Mouse (Mus musculus) heart, embryonic 10.5 days (tissue): Measurements from ENCODE around the gene Nodal. TPM values are rescaled to one million over a fixed set of nuclear protein-coding genes. Genes with fewer than 3 reads are reported as not detected.
"Not testable (repeated sequence)": the region's sequence is repeated elsewhere in the genome, so short reads cannot be mapped to it uniquely, and the experiment has no call there.

Source experiments
- DNase-seq: peaks from one replicate; pipeline ENCODE4 v3.0.0-alpha.2; 2017; ENCODE audit warnings: low spot score
- H3K27ac ChIP-seq: fragments of 300-500 bp; sonication (generic); 2 replicates; pipeline ENCODE4 v1.5.1; 2016; ENCODE audit warnings: mild to moderate bottlenecking
- H3K27me3 ChIP-seq: fragments of 300-500 bp; sonication (generic); 2 replicates; pipeline ENCODE4 v1.6.1; 2016; ENCODE audit warnings: mild to moderate bottlenecking; ENCODE audit not compliant: poor library complexity, insufficient read depth, severe bottlenecking
- H3K36me3 ChIP-seq: fragments of 300-500 bp; sonication (generic); 2 replicates; pipeline ENCODE4 v1.6.1; 2016; ENCODE audit warnings: mild to moderate bottlenecking, moderate library complexity
- H3K4me1 ChIP-seq: fragments of 300-500 bp; sonication (generic); 2 replicates; pipeline ENCODE4 v1.6.1; 2016; ENCODE audit warnings: mild to moderate bottlenecking
- H3K4me3 ChIP-seq: fragments of 300-500 bp; sonication (generic); 2 replicates; pipeline ENCODE4 v1.5.1; 2016; ENCODE audit warnings: mild to moderate bottlenecking, moderate library complexity
- H3K9me3 ChIP-seq: fragments of 300-500 bp; sonication (generic); 2 replicates; pipeline ENCODE4 v1.6.1; 2016; ENCODE audit warnings: mild to moderate bottlenecking, moderate library complexity
- WGBS: fragments of 180-500 bp; shearing (Covaris S2); methylation state at CpG from one replicate; pipeline ENCODE4 v1.1.7; 2016; 5-methylcytosine and 5-hydroxymethylcytosine counted together
- polyA plus RNA-seq: library from polyadenylated mRNA; unstranded; fragments of >200 nt; fragmentation: Nextera tagmentation; extraction: Ambion mirVana; gene quantifications from 2 replicates; pipeline ENCODE4 v1.2.1, GENCODE M21; 2016

Nodal gene
- polyA plus RNA-seq, 1 experiment from 2014 or later, result 0.28 TPM

DNA sequence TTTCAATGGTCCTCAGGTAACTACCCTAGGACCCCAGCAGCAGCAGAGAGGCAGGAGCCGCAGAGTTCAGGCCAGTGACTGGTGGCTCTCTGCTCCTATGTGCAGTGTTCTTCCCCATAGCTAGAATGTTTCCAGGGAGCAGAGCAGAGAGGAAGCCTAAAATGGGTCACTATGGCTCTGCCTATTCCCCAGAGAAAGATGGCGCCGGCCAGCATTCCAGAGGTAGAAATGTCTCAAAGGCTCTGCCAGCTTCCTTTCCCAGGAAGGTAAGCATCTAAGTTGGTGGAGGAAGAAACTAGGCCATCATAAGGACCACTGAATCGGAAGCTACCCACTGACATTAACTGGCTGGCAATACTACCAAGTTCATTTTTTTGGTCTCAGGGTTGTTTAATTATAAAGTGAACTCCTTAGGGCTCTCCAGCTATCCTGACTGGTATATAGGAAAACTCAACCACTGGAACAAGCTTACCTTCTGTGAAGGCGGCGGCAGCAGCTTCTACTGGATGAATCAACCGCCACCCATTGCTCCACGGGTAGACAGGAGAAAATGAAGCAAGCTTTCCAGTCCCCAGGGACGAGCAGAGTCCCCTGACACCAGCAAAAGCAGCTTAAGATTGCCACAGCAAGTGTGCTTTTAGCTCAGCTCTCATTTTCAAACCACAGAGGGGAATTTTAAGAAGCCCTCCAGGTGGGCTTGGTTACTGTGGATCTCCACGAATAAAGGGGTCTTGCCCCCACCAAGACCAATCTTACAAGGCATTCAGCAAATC is 30.0 kb downstream of the Nodal start:
- Histone ChIP-seq H3K36me3 (peaks cover 26% of the 10 kb centered on the region), H3K27ac (no peak overlapping the region), H3K4me1 (peaks cover 76% of the 10 kb centered on the region), H3K9me3 (no peaks in the 10 kb centered on the region), H3K27me3 (no peaks in the 10 kb centered on the region), H3K4me3 (no peak overlapping the region)
- DNase-seq, result no peak
- 83% methylated on average over 10 of the region's 10 CpGs for WGBS

DNA sequence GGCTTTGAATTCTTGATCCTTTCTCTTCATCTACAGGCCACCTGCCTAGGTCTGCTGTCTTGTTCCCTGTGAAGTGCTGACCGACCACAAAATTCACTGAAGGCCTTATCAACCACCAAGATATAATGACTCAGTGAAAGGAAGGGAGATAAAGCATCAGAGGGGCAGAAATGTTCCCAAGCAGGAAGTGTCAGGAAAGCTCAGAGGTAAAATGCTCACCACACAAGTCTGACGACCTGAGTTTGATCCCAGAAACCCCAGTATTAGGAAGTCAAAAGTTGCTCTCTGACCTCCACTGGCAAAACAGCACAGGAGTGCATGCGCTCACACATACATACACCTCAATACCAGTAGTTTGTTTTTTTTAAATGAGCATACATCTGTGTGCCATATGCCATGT is 31.1 kb downstream of the Nodal start:
- Histone ChIP-seq H3K27me3 (no peaks in the 10 kb centered on the region), H3K4me1 (peaks cover 67% of the 10 kb centered on the region), H3K9me3 (no peaks in the 10 kb centered on the region), H3K4me3 (no peak overlapping the region), H3K27ac (no peak overlapping the region), H3K36me3 (peaks cover 26% of the 10 kb centered on the region)
- no peak for DNase-seq
- WGBS, result 53% methylated on average over 3 of the region's 3 CpGs

DNA sequence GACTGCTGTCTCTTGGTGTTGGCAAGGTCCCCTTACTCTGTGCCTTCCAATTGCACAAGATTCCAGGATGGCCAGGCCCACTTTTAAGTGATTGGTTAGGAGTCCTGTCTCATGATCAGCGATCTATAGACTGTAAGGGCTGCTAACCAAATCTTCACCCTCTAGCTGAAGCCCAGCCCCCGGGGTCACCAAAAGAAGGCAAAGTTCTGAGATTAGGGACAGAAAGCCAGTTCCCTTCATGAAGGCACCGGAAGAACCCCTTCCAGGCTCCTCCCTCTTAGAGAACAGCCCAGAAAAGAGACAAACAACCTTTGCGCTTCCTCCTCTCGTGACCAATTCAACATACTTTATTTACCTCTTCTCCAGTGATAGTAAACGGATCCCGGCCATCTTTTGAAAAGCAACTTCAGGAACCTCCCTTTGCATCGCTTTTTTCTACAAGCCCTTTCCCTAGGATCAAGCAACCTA is 33.7 kb downstream of the Nodal start:
- DNase-seq, result no peak
- H3K36me3 ChIP-seq, result peaks cover 26% of the 10 kb centered on the region
- peak overlapping the region; percentile 100 for H3K4me3 ChIP-seq
- peak overlapping the region; percentile 96 for H3K27ac ChIP-seq
- 6% methylated on average over 8 of the region's 8 CpGs for WGBS
- H3K9me3 ChIP-seq, result no peaks in the 10 kb centered on the region
- no peaks in the 10 kb centered on the region for H3K27me3 ChIP-seq
- peaks cover 42% of the 10 kb centered on the region for H3K4me1 ChIP-seq

DNA sequence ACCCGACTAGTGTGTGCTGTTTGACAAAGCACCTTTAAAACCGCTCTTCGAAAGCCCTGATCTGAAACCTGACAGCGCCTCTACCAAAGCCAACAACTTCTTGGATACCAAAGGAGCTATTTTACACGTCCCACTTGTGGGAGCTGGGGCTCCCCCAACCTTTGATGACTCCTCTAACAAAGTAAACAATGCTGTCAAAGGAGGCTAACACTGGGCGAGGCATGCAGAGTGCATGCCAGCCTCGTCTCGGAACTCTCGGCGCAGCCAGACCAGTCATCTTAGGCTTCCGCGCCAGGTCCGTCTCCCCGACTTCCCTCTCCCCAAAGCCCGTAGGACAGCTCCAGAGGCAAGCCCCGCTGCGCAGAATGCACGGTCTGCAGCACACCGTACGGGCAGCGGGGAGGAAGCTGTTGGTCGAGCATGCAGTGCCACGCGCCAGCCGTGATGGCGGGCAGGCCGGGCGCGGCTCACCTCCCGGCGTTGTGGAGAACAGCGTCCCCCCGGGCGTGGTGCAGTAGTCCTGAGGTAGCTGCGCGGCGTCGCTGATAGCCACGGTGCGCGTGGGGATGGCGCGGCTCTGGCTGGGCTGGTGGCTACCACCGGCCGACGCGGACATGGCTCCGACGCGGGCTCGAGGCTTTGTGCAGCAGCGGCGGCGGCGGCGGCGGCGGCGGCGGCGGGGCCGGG is 34.3 kb downstream of the Nodal start:
- Histone ChIP-seq H3K27ac (peak overlapping the region; percentile 96), H3K4me3 (peak overlapping the region; percentile 100), H3K9me3 (no peaks in the 10 kb centered on the region), H3K4me1 (peaks cover 36% of the 10 kb centered on the region), H3K27me3 (no peaks in the 10 kb centered on the region), H3K36me3 (peaks cover 20% of the 10 kb centered on the region)
- peak; percentile 85 for DNase-seq
- under 1% methylated on average over 62 of the region's 62 CpGs for WGBS

DNA sequence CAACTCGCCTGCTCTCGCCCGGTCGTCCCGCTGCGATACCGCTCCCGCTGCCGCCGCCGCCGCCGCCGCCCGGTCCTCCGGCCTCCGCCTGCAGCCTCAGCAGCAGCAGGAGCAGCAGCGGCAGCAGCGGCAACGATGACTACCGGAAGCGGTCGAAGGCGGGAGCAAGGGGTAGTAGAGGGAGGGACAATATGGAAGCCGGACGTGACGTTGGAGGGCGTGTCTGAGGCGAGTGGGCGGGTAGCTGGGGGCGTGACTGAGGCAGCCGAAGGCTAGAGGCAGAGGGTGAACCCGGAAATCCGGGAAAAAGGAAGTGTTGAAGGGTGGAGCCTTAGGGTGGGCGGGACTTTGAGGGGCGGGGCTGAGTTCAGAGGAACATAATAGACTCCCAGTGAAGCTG is 34.9 kb downstream of the Nodal start, which contains the start of gene Eif4ebp2:
TSS of gene Eif4ebp2 (minus strand) at position 17 of the 400 bp plus-strand sequence.
- Histone ChIP-seq H3K36me3 (peaks cover 15% of the 10 kb centered on the region; the same call in 1 of the 2 replicates), H3K27me3 (no peaks in the 10 kb centered on the region), H3K9me3 (no peaks in the 10 kb centered on the region), H3K4me1 (peaks cover 32% of the 10 kb centered on the region), H3K27ac (peak within 1 kb of the TSS; percentile 96), H3K4me3 (peak within 1 kb of the TSS; percentile 100)
- DNase-seq, result peak; percentile 100
- WGBS, result 0% methylated on average over 36 of the region's 36 CpGs

DNA sequence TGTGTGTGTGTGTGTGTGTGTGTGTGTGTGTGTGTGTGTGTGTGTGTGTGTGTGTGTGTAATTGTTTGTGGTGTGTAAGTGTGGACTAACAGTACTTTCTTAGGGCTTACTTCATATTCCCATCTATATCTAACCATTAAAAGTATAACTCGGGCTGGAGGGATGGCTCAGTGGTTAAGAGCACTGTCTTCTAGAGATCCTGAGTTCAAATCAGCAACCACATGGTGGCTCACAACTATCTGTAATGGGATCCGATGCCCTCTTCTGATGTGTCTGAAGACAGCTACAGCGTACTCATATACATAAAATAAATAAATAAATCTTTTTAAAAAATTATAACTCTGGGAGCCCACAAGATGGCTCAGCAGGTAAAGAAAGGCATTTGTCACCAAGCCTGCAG is 35.4 kb downstream of the Nodal start:
- Histone ChIP-seq H3K4me1 (peaks cover 26% of the 10 kb centered on the region), H3K36me3 (peaks cover 10% of the 10 kb centered on the region; the same call in 1 of the 2 replicates), H3K4me3 (peak overlapping the region; percentile 100), H3K27ac (peak overlapping the region; percentile 96; the same call in 1 of the 2 replicates)
- DNase-seq, H3K9me3 ChIP-seq, H3K27me3 ChIP-seq: not testable (repeated sequence)
- WGBS, result 75% methylated on average over 3 of the region's 3 CpGs

DNA sequence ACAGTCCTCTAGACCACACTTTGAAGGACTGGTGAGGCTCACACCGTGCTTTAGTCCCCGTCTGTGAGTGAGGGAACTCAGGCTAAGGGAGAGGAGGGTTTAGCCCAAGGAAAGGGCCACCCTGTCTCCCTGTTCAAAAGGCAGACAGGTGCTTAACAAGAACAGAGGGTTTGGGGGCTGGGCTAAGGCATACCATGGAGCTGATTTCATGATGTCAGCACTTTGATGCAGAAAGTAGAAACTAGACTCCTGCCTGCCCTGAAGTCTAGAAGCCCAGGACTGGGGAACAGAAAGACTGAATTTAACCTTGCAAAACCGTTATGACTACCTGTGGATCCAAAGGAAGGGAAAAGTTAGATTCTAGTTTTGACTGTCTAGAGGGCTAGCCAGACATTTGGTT is 39.4 kb downstream of the Nodal start:
- H3K36me3 ChIP-seq, result no peaks in the 10 kb centered on the region
- H3K4me1 ChIP-seq, result no peaks in the 10 kb centered on the region
- H3K27me3 ChIP-seq, result no peaks in the 10 kb centered on the region
- no peak overlapping the region for H3K4me3 ChIP-seq
- no peak for DNase-seq
- no peaks in the 10 kb centered on the region for H3K9me3 ChIP-seq
- WGBS, result 60% methylated on average over 3 of the region's 3 CpGs
- no peak overlapping the region for H3K27ac ChIP-seq

DNA sequence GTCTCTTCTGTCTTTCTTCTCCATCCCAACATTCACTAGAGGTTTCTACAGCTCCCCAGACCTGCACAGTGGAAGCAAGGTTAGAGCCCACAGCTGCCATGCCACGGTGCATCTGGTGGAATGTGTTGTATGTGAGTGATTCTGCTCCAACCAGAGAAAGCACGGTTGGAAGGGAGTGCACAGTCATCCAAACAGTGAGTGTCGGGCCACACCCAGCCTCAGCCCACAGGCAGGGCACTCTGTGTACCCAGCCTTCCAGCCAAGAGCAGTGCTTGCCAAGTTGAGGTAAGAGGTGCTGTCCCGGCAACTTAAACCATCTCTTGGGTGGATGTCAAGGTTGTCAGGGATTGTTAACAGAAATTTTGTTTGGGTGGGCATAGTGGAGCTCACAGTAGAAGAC is 47.2 kb downstream of the Nodal start:
- Histone ChIP-seq H3K4me3 (no peak overlapping the region), H3K9me3 (no peaks in the 10 kb centered on the region), H3K27ac (no peak overlapping the region), H3K36me3 (no peaks in the 10 kb centered on the region), H3K27me3 (no peaks in the 10 kb centered on the region), H3K4me1 (no peaks in the 10 kb centered on the region)
- no peak for DNase-seq
- WGBS, result 79% methylated on average over 4 of the region's 4 CpGs

DNA sequence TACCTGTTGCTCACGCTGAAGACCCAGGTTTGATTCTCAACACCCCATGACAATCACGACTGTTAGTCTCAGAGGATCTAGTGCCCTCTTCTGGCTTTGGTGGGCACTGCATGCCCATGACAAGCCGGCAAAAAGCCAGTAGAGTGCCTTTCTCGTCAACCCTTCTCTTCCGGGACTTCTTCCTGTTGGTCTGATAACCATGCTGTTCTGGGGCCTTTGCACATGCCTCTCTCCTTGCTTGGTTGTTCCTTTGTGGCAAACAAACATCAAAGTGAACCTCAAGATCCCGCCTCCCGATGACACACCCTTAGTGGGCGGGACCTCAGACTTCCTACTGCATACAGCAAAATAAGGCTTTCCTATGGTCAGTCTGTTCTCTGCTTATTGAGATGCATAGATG is 48.5 kb downstream of the Nodal start:
- no peaks in the 10 kb centered on the region for H3K36me3 ChIP-seq
- no peak for DNase-seq
- H3K4me1 ChIP-seq, result no peaks in the 10 kb centered on the region
- 61% methylated on average over 8 of the region's 8 CpGs for WGBS
- no peaks in the 10 kb centered on the region for H3K9me3 ChIP-seq
- no peak overlapping the region for H3K4me3 ChIP-seq
- no peak overlapping the region for H3K27ac ChIP-seq
- H3K27me3 ChIP-seq, result no peaks in the 10 kb centered on the region

DNA sequence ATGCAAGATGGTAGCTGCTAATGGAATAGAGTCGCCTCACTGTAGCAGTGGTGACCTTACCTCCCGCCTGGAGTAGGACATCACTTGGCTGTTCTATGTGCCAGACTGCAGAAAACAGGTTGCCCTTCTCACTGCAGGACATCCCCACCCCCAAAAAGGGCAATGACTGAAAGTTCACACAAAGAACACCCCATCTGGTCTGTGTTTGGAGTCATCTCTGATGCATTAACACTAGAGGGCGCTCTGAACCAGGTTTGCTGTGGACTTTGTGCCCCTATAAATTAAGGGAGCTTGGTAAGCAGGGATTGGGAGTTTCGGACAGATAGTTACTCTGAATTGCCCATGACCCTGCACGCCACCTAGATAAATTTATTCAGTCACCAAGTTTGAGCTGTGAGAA is 49.1 kb downstream of the Nodal start:
- no peaks in the 10 kb centered on the region for H3K9me3 ChIP-seq
- H3K4me1 ChIP-seq, result no peaks in the 10 kb centered on the region
- 28% methylated on average over 5 of the region's 5 CpGs for WGBS
- H3K27ac ChIP-seq, result no peak overlapping the region
- no peak for DNase-seq
- H3K4me3 ChIP-seq, result no peak overlapping the region
- no peaks in the 10 kb centered on the region for H3K27me3 ChIP-seq
- H3K36me3 ChIP-seq, result no peaks in the 10 kb centered on the region

DNA sequence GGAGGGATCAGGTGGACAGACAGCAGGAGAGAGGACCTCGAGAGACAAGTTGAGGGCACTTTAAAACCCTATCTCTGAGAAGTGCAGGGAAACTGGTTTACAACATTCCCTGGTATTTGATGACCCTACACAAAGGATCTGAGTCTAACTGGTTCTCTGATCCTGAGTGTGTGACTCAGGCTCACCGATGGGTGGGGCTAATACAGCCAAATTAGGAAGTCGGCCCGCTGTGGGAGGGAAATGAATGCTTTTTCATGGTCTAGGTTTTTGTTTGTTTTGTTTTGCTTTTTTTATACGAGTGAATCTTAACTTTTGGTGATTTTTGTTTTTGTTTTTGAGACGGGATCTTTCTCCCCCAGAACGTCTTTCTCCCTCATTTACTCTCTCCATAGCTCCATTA is 51.1 kb downstream of the Nodal start:
- no peaks in the 10 kb centered on the region for H3K9me3 ChIP-seq
- no peak for DNase-seq
- WGBS, result 50% methylated on average over 7 of the region's 7 CpGs

DNA sequence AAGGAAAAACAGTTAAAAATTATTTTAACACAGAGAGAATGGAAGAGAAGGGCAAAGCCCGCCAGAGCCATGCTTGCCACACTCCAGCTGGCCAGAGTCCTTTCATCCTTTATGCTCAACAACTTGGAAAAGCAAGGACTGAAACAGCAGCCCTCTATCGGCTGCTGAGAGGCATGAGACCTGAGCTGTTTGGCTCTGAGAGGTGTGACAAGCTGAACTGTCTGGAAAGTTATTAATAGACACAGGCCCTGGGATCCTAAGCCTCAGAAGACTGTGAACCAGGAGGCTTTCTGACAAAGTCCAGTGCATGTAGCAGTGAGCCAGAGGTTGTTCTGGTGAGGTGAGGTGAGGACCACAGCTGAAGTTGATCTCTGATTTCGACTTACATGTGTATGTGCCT is 55.9 kb downstream of the Nodal start:
- 46% methylated on average over 3 of the region's 3 CpGs for WGBS
- Histone ChIP-seq H3K36me3 (no peaks in the 10 kb centered on the region), H3K27ac (peak overlapping the region; percentile 67; the same call in 1 of the 2 replicates), H3K4me3 (no peak overlapping the region), H3K4me1 (peaks cover 25% of the 10 kb centered on the region), H3K9me3 (no peaks in the 10 kb centered on the region), H3K27me3 (no peaks in the 10 kb centered on the region)
- peak; percentile 85 for DNase-seq

More for the DNA sequence above, 51.1 kb downstream of the Nodal start:
- Histone ChIP-seq H3K27me3 (no peaks in the 10 kb centered on the region), H3K36me3 (no peaks in the 10 kb centered on the region), H3K4me1 (0 out of 2 replicates have a peak, but pooled peaks cover 6% of the 10 kb centered on the region), H3K27ac (no peak overlapping the region), H3K4me3 (no peak overlapping the region)

DNA sequence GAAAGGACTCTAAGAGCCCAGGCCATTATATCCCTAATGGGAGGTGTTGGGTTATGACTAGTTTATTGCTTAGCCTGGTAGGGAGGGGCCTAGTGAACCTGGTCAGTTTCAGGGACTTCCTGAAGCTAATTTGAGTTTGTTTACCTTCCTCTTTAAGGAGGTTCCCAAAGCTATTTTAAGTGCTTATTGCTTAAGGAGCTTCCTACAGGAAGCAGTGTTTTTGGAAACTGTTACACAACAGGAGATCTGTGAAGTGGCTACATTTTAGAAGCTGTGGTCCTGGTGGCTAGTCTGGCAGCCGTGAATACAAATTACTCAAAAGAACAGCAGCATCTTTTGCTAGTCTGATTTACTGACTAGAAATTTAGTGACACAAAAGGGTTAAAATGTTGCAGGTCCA is 56.6 kb downstream of the Nodal start:
- no peaks in the 10 kb centered on the region for H3K27me3 ChIP-seq
- H3K4me1 ChIP-seq, result peaks cover 25% of the 10 kb centered on the region
- H3K36me3 ChIP-seq, result no peaks in the 10 kb centered on the region
- no peaks in the 10 kb centered on the region for H3K9me3 ChIP-seq
- H3K4me3 ChIP-seq, result no peak overlapping the region
- no peak for DNase-seq
- 88% methylated on average over 1 of the region's 1 CpGs for WGBS
- peak overlapping the region; percentile 67 for H3K27ac ChIP-seq
